Mouse (Mus musculus): Measurements from ENCODE around the gene Gm20661.

DNA sequence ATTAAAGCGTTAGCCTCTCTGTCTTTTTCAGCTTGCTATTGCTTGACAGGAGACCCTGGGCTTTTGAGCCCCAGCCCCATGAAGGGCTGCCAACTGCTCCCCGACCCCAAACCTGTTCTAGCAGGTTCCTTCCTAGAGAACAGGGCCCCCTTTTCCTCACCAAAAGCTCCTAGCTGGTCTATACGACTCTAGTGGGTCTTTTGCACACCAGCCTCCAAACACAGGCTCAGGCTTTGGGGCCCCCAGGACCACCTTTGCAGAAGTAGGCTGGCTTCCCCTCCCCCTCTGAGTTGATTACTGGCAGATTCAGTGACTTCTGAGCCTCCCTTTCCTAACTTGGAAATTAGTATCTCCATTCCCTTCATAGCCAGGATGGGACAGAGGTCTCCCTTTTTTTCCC is 46.0 kb upstream of the Gm20661 start:
- TF ChIP-seq POLR2A (IDR thresholded peaks at IDR 0.05; ENCODE audit: extremely low read depth, insufficient read depth, low read length) (no peak), CTCF (IDR thresholded peaks at IDR 0.05; ENCODE audit: extremely low read depth, insufficient read depth, low read length) (no peak)
